Mouse (Mus musculus): ENCODE data around the gene Laptm4a. TPM values are rescaled to one million over a fixed set of nuclear protein-coding genes. Genes with fewer than 3 reads are reported as not detected.

The Laptm4a gene
- polyA plus RNA-seq, 1 experiment from 2014 or later, result 219 TPM

GRCm38 (mm10) chr12:8889117-8889665 is 32.3 kb upstream of the Laptm4a start:
- DNase-seq (ENCODE audit: low spot score), result peak; percentile 87
- Histone ChIP-seq H3K27ac (peak overlapping the region; percentile 76; the same call in 1 of the 2 replicates), H3K4me1 (peaks cover 44% of the 10 kb centered on the region), H3K4me3 (no peak overlapping the region), H3K9me3 (no peaks in the 10 kb centered on the region), H3K36me3 (no peaks in the 10 kb centered on the region), H3K27me3 (ENCODE audit: insufficient read depth, poor library complexity, severe bottlenecking) (0 out of 2 replicates have a peak, but pooled peaks cover 5% of the 10 kb centered on the region)
- WGBS, result 22% methylated on average over 10 of the region's 10 CpGs

DNA sequence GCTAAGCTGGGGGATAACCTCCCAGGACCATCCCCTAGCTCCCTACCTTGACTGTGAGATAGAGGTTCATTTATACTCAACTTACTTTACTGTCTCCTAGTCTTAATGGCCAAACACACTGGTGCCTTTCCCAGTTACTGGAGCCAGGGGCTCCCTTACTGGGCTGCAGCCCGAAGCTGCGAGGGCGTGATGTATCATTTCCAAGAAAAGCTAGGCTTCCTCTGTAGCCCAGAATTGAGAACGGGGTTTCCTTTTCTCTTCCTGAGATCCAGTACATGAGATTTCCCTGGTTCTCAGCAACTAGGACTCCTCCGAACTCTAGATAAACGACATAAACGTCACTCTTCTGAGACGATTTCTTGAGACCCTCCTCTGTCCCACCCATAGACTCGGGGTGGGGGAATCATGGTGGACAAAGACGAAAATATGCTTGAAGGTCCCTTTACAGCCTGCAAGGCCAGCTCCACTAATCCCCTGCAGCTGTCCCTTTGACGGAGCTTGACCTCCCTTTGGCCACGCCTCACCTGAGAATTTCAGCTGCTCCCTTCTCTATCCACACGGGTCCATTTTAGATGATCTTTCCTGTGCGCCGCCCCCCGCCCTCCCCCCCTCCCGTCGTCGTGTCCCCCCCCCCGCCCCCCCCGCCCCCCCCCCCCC is 28.5 kb upstream of the Laptm4a start:
- DNase-seq (ENCODE audit: low spot score), result no peak
- no peaks in the 10 kb centered on the region for H3K9me3 ChIP-seq
- H3K27ac ChIP-seq, result no peak overlapping the region
- H3K4me1 ChIP-seq, result peaks cover 33% of the 10 kb centered on the region
- H3K4me3 ChIP-seq, result peak overlapping the region; percentile 38
- 41% methylated on average over 16 of the region's 21 CpGs for WGBS
- no peaks in the 10 kb centered on the region for H3K36me3 ChIP-seq
- H3K27me3 ChIP-seq (ENCODE audit: insufficient read depth, poor library complexity, severe bottlenecking), result no peaks in the 10 kb centered on the region

DNA sequence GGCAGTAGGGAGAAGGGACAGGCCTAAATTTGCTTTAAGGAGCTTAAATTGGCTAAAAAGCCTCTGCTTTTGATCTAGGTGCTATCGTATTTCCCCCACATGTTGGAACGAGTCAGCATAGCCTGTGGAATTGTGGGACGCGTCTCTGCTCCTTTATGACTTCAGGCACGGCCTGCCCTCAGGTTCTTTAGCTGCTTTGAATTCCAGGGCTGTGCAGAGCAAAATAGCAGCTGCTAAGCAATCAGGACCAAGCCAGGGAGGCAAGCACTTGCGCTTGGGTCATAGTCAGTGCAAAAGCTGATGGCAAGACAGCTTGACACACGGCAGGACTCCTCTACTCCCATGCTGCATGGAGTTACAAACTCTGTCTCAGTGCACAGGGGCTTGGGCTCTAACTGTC is 24.3 kb upstream of the Laptm4a start:
- H3K27ac ChIP-seq, result peak overlapping the region; percentile 71
- no peaks in the 10 kb centered on the region for H3K9me3 ChIP-seq
- WGBS, result 37% methylated on average over 7 of the region's 7 CpGs
- H3K4me1 ChIP-seq, result peaks cover 57% of the 10 kb centered on the region
- H3K36me3 ChIP-seq, result no peaks in the 10 kb centered on the region
- no peak overlapping the region for H3K4me3 ChIP-seq
- H3K27me3 ChIP-seq (ENCODE audit: insufficient read depth, poor library complexity, severe bottlenecking), result no peaks in the 10 kb centered on the region
- no peak for DNase-seq (ENCODE audit: low spot score)

DNA sequence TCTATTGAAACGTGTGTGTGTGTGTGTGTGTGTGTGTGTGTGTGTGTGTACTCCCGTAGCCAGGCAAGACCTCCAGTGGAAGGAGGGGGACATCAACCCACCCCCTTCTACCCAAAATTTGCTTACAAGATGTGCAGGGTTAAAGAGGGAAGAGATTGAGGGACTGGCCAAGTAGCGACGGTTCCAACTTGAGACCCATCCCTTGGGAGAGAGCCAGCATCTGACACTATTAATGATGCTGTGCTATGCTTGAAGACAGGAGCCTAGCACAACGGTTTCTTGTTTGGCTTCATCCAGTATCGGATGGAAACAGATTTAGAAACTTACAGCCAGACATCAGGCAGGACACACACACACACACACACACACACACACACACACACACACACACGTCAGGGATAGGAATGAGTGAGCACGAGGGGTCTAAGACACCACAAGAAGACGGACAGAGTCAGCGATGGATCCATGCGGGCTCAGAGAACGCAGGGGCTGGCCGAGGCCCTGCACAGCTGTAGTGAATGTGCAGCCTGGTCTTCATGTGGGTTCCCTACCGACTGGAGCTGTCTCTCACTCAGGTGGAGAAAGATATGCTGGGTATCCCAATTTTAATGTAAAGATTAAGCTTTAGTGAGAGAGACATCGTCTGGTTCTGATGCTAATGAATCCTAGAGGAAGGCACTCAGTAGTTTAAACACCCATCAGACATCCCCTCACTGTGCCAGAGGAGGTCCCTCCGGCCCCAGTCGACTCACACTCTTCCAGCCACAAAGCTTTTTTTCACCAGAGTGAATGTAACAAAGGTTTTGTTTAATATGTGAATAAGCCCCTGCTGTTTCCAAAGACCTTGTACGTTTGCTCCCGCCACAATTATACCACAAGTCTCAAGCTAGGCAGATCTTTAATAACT is 22.3 kb upstream of the Laptm4a start:
- WGBS, result 69% methylated on average over 19 of the region's 19 CpGs
- no peaks in the 10 kb centered on the region for H3K9me3 ChIP-seq
- H3K27me3 ChIP-seq (ENCODE audit: insufficient read depth, poor library complexity, severe bottlenecking), result no peaks in the 10 kb centered on the region
- peak overlapping the region; percentile 86 for H3K27ac ChIP-seq
- peaks cover 47% of the 10 kb centered on the region for H3K4me1 ChIP-seq
- H3K36me3 ChIP-seq, result no peaks in the 10 kb centered on the region
- no peak for DNase-seq (ENCODE audit: low spot score)
- H3K4me3 ChIP-seq, result no peak overlapping the region

- no peaks in the 10 kb centered on the region for H3K27me3 ChIP-seq (ENCODE audit: insufficient read depth, poor library complexity, severe bottlenecking)
- no peaks in the 10 kb centered on the region for H3K9me3 ChIP-seq
- H3K36me3 ChIP-seq, result no peaks in the 10 kb centered on the region
- H3K4me1 ChIP-seq, result peaks cover 52% of the 10 kb centered on the region
- WGBS, result 12% methylated on average over 4 of the region's 4 CpGs
- H3K27ac ChIP-seq, result peak overlapping the region; percentile 86
- H3K4me3 ChIP-seq, result 0 out of 2 replicates have a peak overlapping the region, but pooled peaks have one; percentile 8
- no peak for DNase-seq (ENCODE audit: low spot score)
These were observed 21.3 kb upstream of the Laptm4a start for GRCm38 (mm10) chr12:8900107-8900698.

DNA sequence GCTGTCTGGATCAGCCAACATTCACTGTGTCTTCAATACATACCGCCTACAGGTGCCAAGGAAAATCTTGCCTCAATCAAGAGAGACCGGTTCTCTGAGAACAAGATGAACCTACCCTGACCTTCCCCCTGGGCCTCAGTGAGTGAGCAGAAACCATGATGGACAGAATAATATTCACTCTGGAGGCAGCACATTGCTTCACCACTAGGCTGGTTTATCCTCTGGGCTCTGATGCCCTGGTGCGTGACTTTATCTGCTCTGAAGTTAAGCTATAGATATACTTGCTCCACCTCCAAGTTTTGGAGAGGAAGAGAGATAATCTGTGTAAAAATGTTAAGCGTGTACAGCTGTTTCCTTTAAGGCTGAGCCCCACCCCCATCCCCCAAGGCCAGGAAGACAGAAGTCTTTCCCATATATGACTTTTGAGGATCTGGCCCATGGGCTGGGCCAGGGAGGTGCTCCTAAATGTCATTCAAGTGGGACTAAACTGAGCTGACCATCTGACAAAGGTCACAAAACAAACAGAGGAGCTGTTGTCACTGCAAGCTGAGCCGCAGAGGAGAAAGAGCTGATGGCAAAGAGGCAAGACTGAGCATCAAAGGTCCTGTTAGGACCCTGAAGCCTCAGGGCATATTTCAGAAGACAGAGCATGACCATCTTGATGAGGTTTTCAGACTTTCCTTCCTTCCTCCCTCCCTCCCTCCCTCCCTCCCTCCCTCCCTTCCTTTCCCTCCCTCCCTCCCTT is 20.4 kb upstream of the Laptm4a start:
- H3K9me3 ChIP-seq, result no peaks in the 10 kb centered on the region
- peaks cover 52% of the 10 kb centered on the region for H3K4me1 ChIP-seq
- H3K4me3 ChIP-seq, result no peak overlapping the region
- 13% methylated on average over 5 of the region's 5 CpGs for whole genome bisulfite sequencing
- no peak for DNase-seq (ENCODE audit: low spot score)
- peak overlapping the region; percentile 86 for H3K27ac ChIP-seq
- no peaks in the 10 kb centered on the region for H3K36me3 ChIP-seq
- H3K27me3 ChIP-seq (ENCODE audit: insufficient read depth, poor library complexity, severe bottlenecking), result no peaks in the 10 kb centered on the region

- WGBS, result 7% methylated on average over 2 of the region's 2 CpGs
- peak overlapping the region; percentile 86 for H3K27ac ChIP-seq
- no peak overlapping the region for H3K4me3 ChIP-seq
These were observed 19.5 kb upstream of the Laptm4a start for GRCm38 (mm10) chr12:8901934-8902333.

DNA sequence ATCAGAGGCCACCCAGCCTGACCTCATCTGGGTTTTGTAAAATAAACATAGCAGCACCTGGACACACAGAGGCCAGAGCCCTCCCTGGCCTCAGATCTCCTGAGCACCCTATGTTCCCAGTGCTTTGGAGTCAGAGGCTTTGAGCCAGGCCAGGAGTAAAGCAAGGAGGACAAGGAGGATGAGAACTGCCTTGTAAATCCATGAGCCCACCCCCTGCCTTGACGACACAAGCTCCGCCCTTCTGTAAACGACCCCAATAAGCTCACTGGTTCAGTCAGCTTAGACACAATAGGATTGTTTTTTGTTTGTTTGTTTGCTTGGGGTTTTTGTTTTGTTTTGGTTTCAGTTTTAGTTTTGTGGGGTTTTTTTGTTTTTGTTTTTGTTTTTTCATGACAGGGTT is 19.0 kb upstream of the Laptm4a start:
- no peak for DNase-seq (ENCODE audit: low spot score)
- Histone ChIP-seq H3K36me3 (no peaks in the 10 kb centered on the region), H3K27ac (peak overlapping the region; percentile 86; the same call in 1 of the 2 replicates), H3K4me3 (no peak overlapping the region), H3K9me3 (no peaks in the 10 kb centered on the region), H3K27me3 (ENCODE audit: insufficient read depth, poor library complexity, severe bottlenecking) (no peaks in the 10 kb centered on the region), H3K4me1 (peaks cover 43% of the 10 kb centered on the region)
- WGBS, result 26% methylated on average over 3 of the region's 3 CpGs

More at GRCm38 (mm10) chr12:8901934-8902333, 19.5 kb upstream of the Laptm4a start:
- Histone ChIP-seq H3K9me3 (no peaks in the 10 kb centered on the region), H3K27me3 (ENCODE audit: insufficient read depth, poor library complexity, severe bottlenecking) (no peaks in the 10 kb centered on the region), H3K4me1 (peaks cover 49% of the 10 kb centered on the region), H3K36me3 (no peaks in the 10 kb centered on the region)
- DNase-seq (ENCODE audit: low spot score), result no peak

- no peaks in the 10 kb centered on the region for H3K27me3 ChIP-seq (ENCODE audit: insufficient read depth, poor library complexity, severe bottlenecking)
- H3K27ac ChIP-seq, result peak overlapping the region; percentile 86
- no peak for DNase-seq (ENCODE audit: low spot score)
- peak overlapping the region; percentile 19; the same call in 1 of the 2 replicates for H3K4me3 ChIP-seq
- H3K9me3 ChIP-seq, result no peaks in the 10 kb centered on the region
- no peaks in the 10 kb centered on the region for H3K36me3 ChIP-seq
- H3K4me1 ChIP-seq, result peaks cover 46% of the 10 kb centered on the region
- 23% methylated on average over 16 of the region's 16 CpGs for WGBS
These were observed 8.4 kb upstream of the Laptm4a start for GRCm38 (mm10) chr12:8912860-8913685.

GRCm38 (mm10) chr12:8913701-8914340 is 7.6 kb upstream of the Laptm4a start:
- 63% methylated on average over 9 of the region's 9 CpGs for WGBS
- DNase-seq (ENCODE audit: low spot score), result no peak

DNA sequence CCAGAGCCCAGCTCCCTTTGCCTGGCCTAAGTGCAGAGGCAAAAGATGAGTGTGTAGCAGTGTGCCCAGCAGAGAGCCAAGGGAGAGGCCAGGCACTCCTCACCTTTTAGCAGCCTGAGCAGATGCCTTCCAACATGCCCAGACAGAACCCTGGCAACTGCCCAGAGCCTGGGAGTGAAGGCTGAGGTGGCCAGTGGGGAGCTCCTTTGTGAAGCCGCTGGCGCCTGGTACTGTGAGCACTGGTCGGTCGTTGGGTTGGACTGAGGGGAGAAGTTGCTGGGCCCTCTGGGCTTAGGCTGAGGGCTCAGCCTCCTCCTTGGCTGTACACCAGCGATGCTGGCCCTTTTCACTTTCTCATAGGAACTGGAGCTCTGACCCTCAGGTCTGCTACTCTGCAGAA is 5.1 kb upstream of the Laptm4a start:
- 56% methylated on average over 5 of the region's 5 CpGs for WGBS
- Histone ChIP-seq H3K4me3 (no peak overlapping the region), H3K4me1 (peaks cover 43% of the 10 kb centered on the region), H3K9me3 (no peaks in the 10 kb centered on the region), H3K27me3 (ENCODE audit: insufficient read depth, poor library complexity, severe bottlenecking) (no peaks in the 10 kb centered on the region), H3K27ac (peak overlapping the region; percentile 77), H3K36me3 (no peaks in the 10 kb centered on the region)
- no peak for DNase-seq (ENCODE audit: low spot score)

More at GRCm38 (mm10) chr12:8913701-8914340, 7.6 kb upstream of the Laptm4a start:
- Histone ChIP-seq H3K4me3 (no peak overlapping the region), H3K9me3 (no peaks in the 10 kb centered on the region), H3K27ac (peak overlapping the region; percentile 86), H3K27me3 (ENCODE audit: insufficient read depth, poor library complexity, severe bottlenecking) (no peaks in the 10 kb centered on the region), H3K36me3 (no peaks in the 10 kb centered on the region), H3K4me1 (peaks cover 47% of the 10 kb centered on the region)
